Mouse (Mus musculus) hindbrain, embryonic 14.5 days (tissue): ENCODE results near the gene Bud23. TPM values are rescaled to one million over a fixed set of nuclear protein-coding genes. Genes with fewer than 3 reads are reported as not detected.
"Not testable (repeated sequence)": the region's sequence is repeated elsewhere in the genome, so short reads cannot be mapped to it uniquely, and the experiment has no call there.

Source experiments
- ATAC-seq: fragments of 200-750 bp; cut with Nextera tagmentation; 2 replicates; pipeline ENCODE4 v1.8.0; 2017; ENCODE audit warnings: moderate number of reproducible peaks, mild to moderate bottlenecking, moderate TSS enrichment, moderate library complexity; ENCODE audit not compliant: low FRiP score
- DNase-seq: peaks from one replicate; pipeline ENCODE4 v3.0.0-alpha.2; 2015; ENCODE audit warnings: low spot score
- H3K27ac ChIP-seq: fragments of 300-500 bp; sonication (generic); 2 replicates; pipeline ENCODE4 v1.5.1; 2014; ENCODE audit warnings: mild to moderate bottlenecking, moderate library complexity
- H3K27me3 ChIP-seq: fragments of 300-500 bp; sonication (generic); 2 replicates; pipeline ENCODE4 v1.6.1; 2014; ENCODE audit warnings: mild to moderate bottlenecking, low read length, mixed read lengths; ENCODE audit not compliant: control insufficient read depth, insufficient read depth
- H3K36me3 ChIP-seq: fragments of 300-500 bp; sonication (generic); replicated peaks from 2 replicates; pipeline ENCODE4 v1.6.1; 2014; ENCODE audit not compliant: control insufficient read depth, insufficient read depth
- H3K4me1 ChIP-seq: fragments of 300-500 bp; sonication (generic); replicated peaks from 2 replicates; pipeline ENCODE4 v1.6.1; 2014; ENCODE audit warnings: antibody characterized with exemption, low read length, mixed read lengths; ENCODE audit not compliant: control insufficient read depth, insufficient read depth
- H3K4me2 ChIP-seq: fragments of 300-500 bp; sonication (generic); replicated peaks from 2 replicates; pipeline ENCODE4 v1.6.1; 2014; ENCODE audit warnings: mild to moderate bottlenecking, moderate library complexity
- H3K4me3 ChIP-seq: fragments of 300-500 bp; sonication (generic); replicated peaks from 2 replicates; pipeline ENCODE4 v1.5.1; 2014; ENCODE audit warnings: mild to moderate bottlenecking, low read length
- H3K9ac ChIP-seq: fragments of 300-500 bp; sonication (generic); 2 replicates; pipeline ENCODE4 v1.6.1; 2014
- H3K9me3 ChIP-seq: fragments of 300-500 bp; sonication (generic); 2 replicates; pipeline ENCODE4 v1.6.1; 2016; ENCODE audit warnings: low read length; ENCODE audit not compliant: control insufficient read depth
- whole genome bisulfite sequencing: fragments of 180-500 bp; shearing (Covaris S2); extraction: QIAGEN DNeasy Blood & Tissue Kit; methylation state at CpG from one replicate; pipeline ENCODE4 v1.1.7; 2014; 5-methylcytosine and 5-hydroxymethylcytosine counted together
- polyA plus RNA-seq: library from polyadenylated mRNA; unstranded; fragments of >200 nt; fragmentation: Nextera tagmentation; extraction: Ambion mirVana; gene quantifications from 2 replicates; pipeline ENCODE4 v1.2.1, GENCODE M21; 2014

The Bud23 gene
- polyA plus RNA-seq = 61.9 and 63.3 TPM in 2 replicates

- WGBS = 76% methylated on average over 9 of the region's 9 CpGs
- DNase-seq, H3K9me3 ChIP-seq, ATAC-seq, H3K27me3 ChIP-seq: not testable (repeated sequence)
- H3K36me3 ChIP-seq = peaks cover 31% of the 10 kb centered on the region
- peak within 1 kb of the TSS; percentile 96 for H3K4me3 ChIP-seq
- H3K4me1 ChIP-seq = peaks cover 24% of the 10 kb centered on the region
- peak within 1 kb of the TSS; percentile 51 for H3K27ac ChIP-seq
- peak within 1 kb of the TSS; percentile 94 for H3K4me2 ChIP-seq
- peak within 1 kb of the TSS; percentile 76 for H3K9ac ChIP-seq
These were observed at the start of gene Bud23 for GRCm38 (mm10) chr5:135064909-135065446. Gene Bud23 (minus strand): TSS chr5:135064959.

GRCm38 (mm10) chr5:135113782-135114181, 49.0 kb upstream of the Bud23 start:
- no peaks in the 10 kb centered on the region for H3K4me1 ChIP-seq
- no peak overlapping the region for H3K4me3 ChIP-seq
- H3K9me3 ChIP-seq = no peaks in the 10 kb centered on the region
- ATAC-seq (no peak), DNase-seq (no peak)
- H3K9ac ChIP-seq = no peak overlapping the region
- H3K4me2 ChIP-seq = no peak overlapping the region
- H3K27me3 ChIP-seq = peaks cover 12% of the 10 kb centered on the region
- WGBS = 88% methylated on average over 12 of the region's 12 CpGs
- H3K27ac ChIP-seq = no peak overlapping the region
- H3K36me3 ChIP-seq = no peaks in the 10 kb centered on the region

GRCm38 (mm10) chr5:135109976-135110375, 45.2 kb upstream of the Bud23 start:
- Histone ChIP-seq H3K4me3 (no peak overlapping the region), H3K9me3 (no peaks in the 10 kb centered on the region), H3K27ac (no peak overlapping the region), H3K27me3 (peaks cover 49% of the 10 kb centered on the region), H3K4me2 (no peak overlapping the region), H3K9ac (no peak overlapping the region), H3K4me1 (0 out of 2 replicates have a peak, but pooled peaks cover 13% of the 10 kb centered on the region), H3K36me3 (no peaks in the 10 kb centered on the region)
- DNase-seq = no peak
- ATAC-seq = no peak
- WGBS = 64% methylated on average over 6 of the region's 6 CpGs

- H3K4me1 ChIP-seq = 0 out of 2 replicates have a peak, but pooled peaks cover 13% of the 10 kb centered on the region
- no peak overlapping the region for H3K4me2 ChIP-seq
- no peak overlapping the region for H3K27ac ChIP-seq
- ATAC-seq (no peak), DNase-seq (no peak)
- no peaks in the 10 kb centered on the region for H3K9me3 ChIP-seq
- no peak overlapping the region for H3K9ac ChIP-seq
- 89% methylated on average over 3 of the region's 3 CpGs for WGBS
- peaks cover 49% of the 10 kb centered on the region for H3K27me3 ChIP-seq
- no peaks in the 10 kb centered on the region for H3K36me3 ChIP-seq
- no peak overlapping the region for H3K4me3 ChIP-seq
These were observed 44.7 kb upstream of the Bud23 start for GRCm38 (mm10) chr5:135109426-135109825.

GRCm38 (mm10) chr5:135109017-135109416, 44.3 kb upstream of the Bud23 start:
- Histone ChIP-seq H3K9me3 (no peaks in the 10 kb centered on the region), H3K27ac (no peak overlapping the region), H3K27me3 (peaks cover 49% of the 10 kb centered on the region), H3K36me3 (no peaks in the 10 kb centered on the region), H3K4me3 (no peak overlapping the region), H3K4me1 (0 out of 2 replicates have a peak, but pooled peaks cover 13% of the 10 kb centered on the region), H3K9ac (no peak overlapping the region), H3K4me2 (no peak overlapping the region)
- ATAC-seq = no peak
- 50% methylated on average over 6 of the region's 6 CpGs for WGBS
- DNase-seq = no peak

- Histone ChIP-seq H3K27me3 (peaks cover 49% of the 10 kb centered on the region), H3K9ac (no peak overlapping the region), H3K4me1 (0 out of 2 replicates have a peak, but pooled peaks cover 13% of the 10 kb centered on the region), H3K4me3 (peak overlapping the region; percentile 13; the same call in 1 of the 2 replicates), H3K36me3 (no peaks in the 10 kb centered on the region), H3K4me2 (peak overlapping the region; percentile 88), H3K27ac (no peak overlapping the region), H3K9me3 (no peaks in the 10 kb centered on the region)
- 10% methylated on average over 40 of the region's 40 CpGs for WGBS
- DNase-seq (peak; percentile 39), ATAC-seq (no peak)
These were observed 43.1 kb upstream of the Bud23 start for GRCm38 (mm10) chr5:135107521-135108501.

- Histone ChIP-seq H3K27ac (no peak overlapping the region), H3K4me1 (0 out of 2 replicates have a peak, but pooled peaks cover 13% of the 10 kb centered on the region), H3K9me3 (no peaks in the 10 kb centered on the region), H3K4me3 (peak overlapping the region; percentile 44), H3K4me2 (peak overlapping the region; percentile 88), H3K36me3 (no peaks in the 10 kb centered on the region), H3K9ac (peak overlapping the region; percentile 53), H3K27me3 (peaks cover 49% of the 10 kb centered on the region)
- DNase-seq (peak; percentile 75), ATAC-seq (peak; percentile 79)
- WGBS = under 1% methylated on average over 48 of the region's 48 CpGs
These were observed 42.0 kb upstream of the Bud23 start for GRCm38 (mm10) chr5:135106758-135107256.

GRCm38 (mm10) chr5:135103999-135104660, 39.4 kb upstream of the Bud23 start:
- Histone ChIP-seq H3K36me3 (no peaks in the 10 kb centered on the region), H3K4me1 (0 out of 2 replicates have a peak, but pooled peaks cover 13% of the 10 kb centered on the region), H3K4me2 (no peak overlapping the region), H3K9ac (no peak overlapping the region), H3K9me3 (no peaks in the 10 kb centered on the region), H3K27me3 (peaks cover 40% of the 10 kb centered on the region), H3K27ac (no peak overlapping the region), H3K4me3 (no peak overlapping the region)
- ATAC-seq = no peak
- DNase-seq = no peak
- 65% methylated on average over 11 of the region's 11 CpGs for WGBS

- DNase-seq (no peak), ATAC-seq (no peak)
- Histone ChIP-seq H3K27me3 (peaks cover 17% of the 10 kb centered on the region), H3K4me3 (no peak overlapping the region), H3K9ac (no peak overlapping the region), H3K4me2 (no peak overlapping the region), H3K9me3 (no peaks in the 10 kb centered on the region), H3K36me3 (no peaks in the 10 kb centered on the region), H3K4me1 (no peaks in the 10 kb centered on the region), H3K27ac (no peak overlapping the region)
- WGBS = 71% methylated on average over 1 of the region's 1 CpGs
These were observed 36.2 kb upstream of the Bud23 start for GRCm38 (mm10) chr5:135100981-135101380.
